Mouse (Mus musculus) testis, postnatal 14 days (tissue): ENCODE measurements at regions not wholly inside any gene's neighbourhood (a gene's known extent, or its start where the extent isn't known, plus 50 kb on each side); places are given as distances from the start of the nearest gene placed in this dataset.

Experiments
- DNase-seq: peaks from one replicate; pipeline ENCODE4 v3.0.0; 2021; ENCODE audit warnings: low spot score

DNA sequence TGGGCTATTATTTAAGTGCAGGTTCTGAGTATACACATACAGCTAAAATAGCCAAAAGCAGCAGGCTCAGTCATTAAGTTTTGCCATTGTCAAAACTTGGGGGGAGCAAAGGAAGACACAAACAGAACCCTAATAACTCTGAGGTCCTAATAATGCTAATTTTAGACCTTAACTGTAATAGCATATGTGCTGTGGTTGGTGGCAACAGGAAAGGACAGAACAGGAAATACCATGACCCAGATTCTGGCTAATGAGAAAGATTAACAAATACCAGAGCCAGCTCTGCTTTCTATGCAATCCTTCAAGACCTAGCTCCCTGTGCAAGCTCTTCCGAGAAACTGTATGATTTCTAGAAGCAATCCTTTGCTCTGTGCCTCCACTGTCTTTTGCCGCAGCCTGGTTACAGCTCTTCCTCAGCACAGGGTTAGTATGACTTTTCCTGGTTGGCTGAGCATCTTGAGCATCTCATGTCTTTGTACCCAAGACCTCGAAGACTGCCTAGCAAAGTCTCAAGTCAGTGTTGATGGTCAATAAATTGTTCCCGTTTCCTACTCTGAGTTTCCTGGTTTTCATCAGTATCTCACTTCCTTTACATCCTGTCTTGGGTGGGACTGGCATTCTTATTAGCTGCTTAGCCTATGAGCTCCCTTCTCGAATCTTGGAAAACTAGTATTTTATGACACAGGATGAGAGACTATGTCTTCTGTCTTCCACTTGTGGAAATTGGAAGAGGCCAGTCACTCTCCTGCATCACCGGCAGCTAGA is 49.9 kb upstream of the Eed start:
- DNase-seq, result no peak

GRCm38 (mm10) chr7:90033086-90033485 is 52.3 kb upstream of the Eed start:
- no peak for DNase-seq

DNA sequence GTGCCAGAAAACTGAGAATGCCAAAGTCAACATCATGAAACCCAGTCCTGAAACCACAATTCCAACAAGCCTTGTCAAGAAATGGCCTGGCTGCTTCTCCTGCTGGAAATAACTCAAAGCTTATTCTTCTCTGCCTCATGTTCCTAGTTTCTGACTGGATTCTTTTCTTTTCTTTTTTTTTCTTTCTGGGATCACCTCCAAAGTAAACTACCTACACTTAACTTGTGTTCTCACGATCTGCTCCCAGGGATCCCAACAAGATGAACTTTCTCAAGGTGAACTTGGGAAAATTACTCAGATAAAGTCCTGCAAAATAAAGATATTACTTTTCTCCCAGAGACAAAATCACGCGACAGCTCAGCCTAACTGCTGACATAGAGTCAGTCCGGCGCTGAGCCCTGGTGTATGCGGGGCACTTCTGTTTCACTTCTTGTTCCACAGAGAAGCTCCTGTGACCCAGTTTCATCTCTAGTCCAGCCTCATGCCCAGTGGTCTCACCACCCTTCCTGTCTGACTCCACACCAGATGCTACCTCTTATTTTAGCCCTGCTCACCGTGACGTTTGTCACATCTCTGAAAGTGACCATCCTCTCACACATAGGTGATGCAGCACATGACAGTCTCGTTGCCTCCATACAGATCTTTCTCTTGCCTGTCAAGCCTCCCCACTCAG is 53.0 kb upstream of the Eed start:
- DNase-seq, result no peak

DNA sequence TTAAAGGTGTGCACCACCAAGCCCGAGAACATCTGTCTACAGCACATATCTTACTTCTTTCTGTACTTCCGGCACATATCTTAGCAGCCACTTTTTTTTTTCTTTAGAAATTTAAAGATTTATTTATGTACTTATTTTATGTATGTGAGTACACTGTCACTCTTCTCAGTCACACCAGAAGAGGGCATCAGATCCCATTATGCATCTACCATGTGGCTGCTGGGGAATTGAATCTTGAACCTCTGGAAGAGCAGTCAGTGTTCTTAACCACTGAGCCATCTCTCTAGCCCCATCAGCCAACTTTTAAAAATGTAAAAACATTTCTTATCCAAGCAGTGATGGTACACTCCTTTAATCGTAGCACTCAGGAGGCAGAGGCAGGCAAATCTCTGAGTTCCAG is 53.7 kb upstream of the Eed start:
- no peak for DNase-seq

- DNase-seq, result no peak
Measured at GRCm38 (mm10) chr7:90035396-90035795, 54.6 kb upstream of the Eed start.

DNA sequence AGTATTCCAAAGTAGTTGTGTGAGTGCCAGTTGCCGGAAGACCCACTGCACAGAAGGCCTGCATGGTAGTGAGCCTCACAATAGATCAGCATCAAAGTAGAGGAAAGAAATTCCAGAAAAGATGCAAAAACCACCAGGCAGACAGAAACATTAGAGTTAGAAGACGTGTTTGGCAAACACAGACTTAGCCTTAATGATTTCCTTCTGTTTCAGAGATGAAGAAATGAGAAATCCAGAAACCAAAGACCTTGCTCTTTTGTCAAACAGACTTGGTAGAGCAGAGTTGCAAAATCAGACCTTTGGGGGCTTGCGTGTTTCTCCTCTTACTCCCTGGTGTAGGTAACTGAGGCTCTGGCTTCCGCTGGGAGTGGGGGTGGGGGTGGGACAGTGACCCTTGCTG is 57.0 kb upstream of the Eed start:
- no peak for DNase-seq

- DNase-seq, result no peak
Measured at GRCm38 (mm10) chr7:90039504-90039903, 58.7 kb upstream of the Eed start.

DNA sequence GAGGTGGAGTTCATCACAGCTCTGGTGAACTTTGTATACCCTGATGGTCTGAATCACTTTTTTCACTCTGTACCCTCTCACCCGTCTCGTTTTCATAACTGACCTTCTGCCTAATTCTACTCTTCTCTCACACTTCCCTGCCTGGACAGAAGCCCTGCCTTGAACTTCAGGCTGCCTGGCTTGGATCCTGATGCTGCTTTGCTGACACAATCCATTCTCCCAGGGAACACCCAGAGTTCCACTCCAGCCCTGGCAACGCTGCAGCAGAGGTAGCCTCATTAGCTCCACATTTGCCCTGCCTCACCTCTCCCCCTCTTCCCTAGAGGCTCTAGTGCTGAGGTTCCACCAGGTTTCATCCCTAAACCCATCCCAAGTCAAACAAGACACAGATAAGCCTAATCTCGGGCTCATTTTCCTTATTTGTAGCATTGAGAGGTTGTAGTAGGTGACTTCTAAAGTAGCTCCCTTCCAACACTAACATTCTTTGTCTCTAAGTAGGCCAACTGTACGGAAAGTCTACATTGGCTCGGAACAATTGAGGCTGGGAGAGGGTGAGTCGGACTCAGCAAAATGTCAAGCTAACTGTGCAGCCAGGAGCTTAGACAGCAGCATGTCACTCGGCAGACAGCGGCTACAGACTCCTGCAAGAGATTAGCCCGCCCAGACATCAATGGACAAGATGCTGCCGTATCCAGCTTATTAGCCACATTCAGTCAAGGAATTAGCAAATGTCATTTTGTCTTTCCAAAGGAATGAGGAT is 60.0 kb upstream of the Eed start:
- DNase-seq, result peak; percentile 47

DNA sequence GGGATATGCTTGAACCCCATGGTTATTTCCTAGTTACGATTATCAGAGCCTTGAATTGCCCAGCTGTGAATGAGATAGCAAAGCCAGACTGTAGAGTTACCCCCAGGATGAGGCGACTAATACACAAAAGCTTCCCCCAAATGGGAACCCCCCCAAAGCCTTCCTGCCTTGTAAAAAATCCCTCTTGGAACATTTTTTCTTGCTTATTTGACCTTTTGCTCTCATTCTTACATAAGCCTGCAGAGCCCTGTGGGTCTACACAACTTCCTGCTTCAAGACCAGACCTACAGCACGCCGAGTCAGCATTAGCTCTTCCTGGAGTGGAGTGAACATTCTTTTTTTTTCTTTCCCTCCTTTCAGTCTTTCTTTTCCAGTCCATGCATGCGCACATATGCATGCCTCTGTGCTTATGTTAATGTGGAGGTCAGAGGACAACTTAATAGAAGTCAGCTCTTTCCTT is 60.8 kb upstream of the Eed start:
- no peak for DNase-seq

DNA sequence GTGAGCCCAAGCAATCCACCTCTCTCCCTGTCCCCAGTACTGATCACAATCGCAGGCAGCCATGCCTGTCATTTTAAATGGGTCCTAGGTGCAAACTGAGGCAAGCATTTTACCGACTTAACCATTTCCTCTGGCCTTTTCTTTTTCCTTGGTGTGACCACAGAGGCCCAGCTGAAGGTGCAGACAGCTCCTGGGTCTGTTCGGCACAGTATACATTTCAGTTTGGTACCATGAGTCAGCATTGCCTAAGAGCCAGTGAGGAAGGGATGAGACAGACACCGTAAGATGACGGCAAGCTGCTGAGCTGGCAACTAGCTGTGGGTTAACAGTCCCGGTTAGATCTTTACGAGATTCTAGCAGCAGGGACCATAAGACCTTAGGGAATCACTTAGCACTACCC is 61.6 kb upstream of the Eed start:
- DNase-seq, result no peak

GRCm38 (mm10) chr7:90043526-90043925 is 62.7 kb upstream of the Eed start:
- DNase-seq, result peak; percentile 64

GRCm38 (mm10) chr7:90044100-90044698 is 63.4 kb upstream of the Eed start:
- DNase-seq, result no peak

DNA sequence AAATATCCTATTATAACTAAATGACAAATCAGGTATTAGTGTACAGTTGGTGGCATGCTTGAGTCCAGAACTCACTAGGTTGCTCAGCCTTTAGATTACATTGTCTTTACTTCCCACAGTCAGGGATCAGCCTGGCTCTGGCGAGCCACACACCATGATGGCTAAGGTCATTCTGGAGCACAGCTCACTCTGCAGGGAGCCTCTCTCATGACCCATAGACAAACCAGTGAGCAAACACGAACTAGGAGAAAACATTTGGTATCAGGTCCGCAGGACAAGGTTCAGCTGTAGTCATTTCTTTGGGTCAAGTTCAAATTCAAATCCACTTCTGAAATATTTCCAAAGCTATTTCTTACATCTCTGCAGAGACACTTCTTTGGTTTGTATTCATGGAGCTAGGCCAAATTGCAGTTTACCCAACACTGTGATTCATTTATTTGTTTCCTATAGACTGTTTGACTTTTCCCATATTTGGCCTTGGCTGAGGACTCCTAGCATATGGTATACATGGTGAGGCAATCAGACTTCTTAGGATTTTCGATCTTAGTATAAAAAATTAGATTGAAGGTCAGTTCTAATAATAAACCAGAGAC is 64.5 kb upstream of the Eed start:
- DNase-seq, result no peak

GRCm38 (mm10) chr7:90046228-90046627 is 65.4 kb upstream of the Eed start:
- no peak for DNase-seq

GRCm38 (mm10) chr7:90046862-90047261 is 66.1 kb upstream of the Eed start:
- no peak for DNase-seq

DNA sequence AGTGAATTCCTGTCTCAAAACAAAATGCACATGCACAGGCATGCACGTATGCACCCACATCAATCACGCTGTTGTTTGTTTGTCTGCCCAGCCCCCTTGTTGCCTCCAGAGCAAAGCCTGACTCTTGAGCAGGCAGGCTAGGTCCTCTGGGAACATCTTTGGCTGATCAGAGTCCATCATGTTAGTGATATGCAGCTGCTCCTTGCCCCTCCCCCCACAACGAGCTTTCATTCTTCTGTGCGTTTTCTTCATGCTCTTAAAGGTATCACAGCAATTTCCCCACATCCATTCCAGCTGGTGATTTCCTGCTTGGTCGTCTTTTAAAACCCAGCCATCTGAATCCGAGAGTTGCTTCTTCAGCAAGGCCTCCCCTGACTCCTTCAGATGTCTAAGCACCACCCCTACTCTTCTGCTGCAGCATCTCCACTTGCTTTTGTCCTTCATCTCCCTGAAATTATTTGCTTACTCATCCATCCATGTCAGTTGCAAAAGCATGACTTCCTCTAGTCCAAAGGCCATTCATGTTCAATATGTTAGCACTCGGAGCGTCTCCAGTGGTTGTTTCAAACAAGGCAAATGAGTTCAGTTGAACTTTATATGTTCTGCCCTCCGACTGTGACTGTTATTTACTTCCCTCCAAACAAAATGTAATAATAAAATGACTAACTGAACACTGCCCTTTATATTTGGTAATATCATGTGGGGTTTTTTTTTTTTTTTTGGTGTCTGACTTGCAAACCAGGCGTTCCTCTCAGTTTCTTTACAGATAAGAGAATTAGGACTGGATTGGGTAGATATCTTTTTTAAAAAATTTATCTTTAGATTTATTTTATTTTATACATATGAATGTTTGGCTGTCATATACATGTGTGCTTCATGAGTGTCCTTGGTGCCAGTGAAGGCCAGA is 67.9 kb upstream of the Eed start:
- no peak for DNase-seq

- DNase-seq, result no peak
Measured at GRCm38 (mm10) chr7:90049831-90050237, 69.1 kb upstream of the Eed start.

DNA sequence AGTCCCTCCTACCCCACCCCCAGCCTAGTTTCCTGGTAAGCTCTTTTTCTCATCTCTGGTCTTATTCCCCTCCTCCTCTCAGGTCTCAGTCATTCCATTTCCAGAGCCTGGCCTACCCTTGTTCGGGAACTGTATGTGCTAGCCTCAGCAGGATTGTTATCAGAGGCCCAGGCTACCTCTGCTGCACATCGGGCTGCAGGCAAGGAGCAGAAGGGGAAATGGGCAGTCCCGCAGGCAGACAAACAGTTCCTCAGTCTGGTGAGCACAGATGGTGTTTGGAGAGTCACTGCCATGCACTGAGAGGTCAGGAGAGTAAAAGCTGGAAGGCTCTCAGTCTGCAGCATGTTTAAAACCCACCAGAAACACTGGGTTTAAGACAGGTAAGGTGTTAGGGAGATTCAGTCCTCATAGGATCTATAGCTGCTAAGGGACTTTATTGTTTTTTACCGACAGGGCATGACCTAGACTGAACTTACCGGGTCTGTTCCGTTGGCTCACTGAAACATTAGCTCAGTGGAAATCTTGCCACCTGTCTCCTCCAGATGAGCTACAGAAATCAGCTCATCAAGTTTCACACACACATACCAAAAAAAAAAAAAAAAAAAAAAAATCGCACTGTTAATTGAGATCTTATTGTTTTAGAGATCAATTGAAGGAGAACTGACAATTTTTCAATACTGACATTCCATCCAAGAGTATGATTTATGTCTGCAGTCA is 74.2 kb upstream of the Eed start:
- no peak for DNase-seq

DNA sequence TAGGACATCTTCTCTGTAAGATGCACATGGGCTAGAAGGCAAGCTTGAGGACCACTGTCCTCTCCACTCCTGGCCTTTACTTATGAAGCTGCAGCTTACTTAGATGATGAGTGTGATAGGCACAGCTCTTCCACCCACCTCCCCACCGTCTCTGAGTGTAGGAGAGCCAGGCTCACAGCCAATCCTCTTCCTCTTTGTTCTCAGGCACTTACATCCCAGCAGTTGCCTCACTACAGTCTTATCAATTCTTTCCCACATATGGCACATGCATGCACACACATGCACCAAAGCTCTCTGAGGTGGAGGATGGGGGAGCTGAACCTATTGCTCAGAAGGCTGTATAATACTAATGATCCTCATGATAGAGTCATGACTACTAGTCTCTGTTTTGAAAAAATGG is 72.1 kb upstream of the Picalm start:
- DNase-seq, result no peak

GRCm38 (mm10) chr7:90058636-90059035 is 71.4 kb upstream of the Picalm start:
- DNase-seq, result no peak

DNA sequence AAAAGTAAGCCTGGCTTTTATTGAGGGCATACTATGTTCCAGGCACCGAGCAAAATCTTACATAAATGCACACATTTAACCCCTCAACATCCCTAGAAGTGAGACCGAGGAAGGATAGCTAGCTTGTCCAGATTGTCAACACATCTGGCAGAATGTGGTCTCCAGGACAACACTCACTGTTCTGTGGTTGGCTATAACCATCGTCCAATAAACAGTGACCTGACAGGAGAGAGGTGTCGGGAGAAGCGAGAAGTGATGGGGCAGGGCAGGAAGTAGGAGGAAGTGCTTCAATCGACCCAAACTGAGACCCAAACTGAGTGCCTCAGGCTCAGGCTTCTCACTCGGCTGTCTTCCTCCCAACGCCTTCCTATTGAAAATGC is 70.8 kb upstream of the Picalm start:
- no peak for DNase-seq
